Mouse (Mus musculus) limb, embryonic 12.5 days (tissue): ENCODE data around the gene Nmnat2. TPM values are rescaled to one million over a fixed set of nuclear protein-coding genes. Genes with fewer than 3 reads are reported as not detected.

Experiments used
- ATAC-seq: fragments of 200-750 bp; cut with Nextera tagmentation; 2 replicates; pipeline ENCODE4 v1.8.0; 2017; ENCODE audit warnings: low read depth, moderate TSS enrichment; ENCODE audit not compliant: insufficient number of reproducible peaks, insufficient read depth, low FRiP score, low TSS enrichment
- H3K27ac ChIP-seq: fragments of 300-500 bp; sonication (generic); 2 replicates; pipeline ENCODE4 v1.5.1; 2016; ENCODE audit warnings: mild to moderate bottlenecking, moderate library complexity
- H3K27me3 ChIP-seq: fragments of 300-500 bp; sonication (generic); 2 replicates; pipeline ENCODE4 v1.6.1; 2016; ENCODE audit warnings: mild to moderate bottlenecking, moderate library complexity
- H3K36me3 ChIP-seq: fragments of 300-500 bp; sonication (generic); 2 replicates; pipeline ENCODE4 v1.6.1; 2016; ENCODE audit warnings: mild to moderate bottlenecking, moderate library complexity
- H3K4me1 ChIP-seq: fragments of 300-500 bp; sonication (generic); replicated peaks from 2 replicates; pipeline ENCODE4 v1.6.1; 2016
- H3K4me2 ChIP-seq: fragments of 300-500 bp; sonication (generic); 2 replicates; pipeline ENCODE4 v1.6.1; 2016; ENCODE audit warnings: mild to moderate bottlenecking, moderate library complexity
- H3K4me3 ChIP-seq: fragments of 300-500 bp; sonication (generic); replicated peaks from 2 replicates; pipeline ENCODE4 v1.5.1; 2016; ENCODE audit warnings: mild to moderate bottlenecking
- H3K9ac ChIP-seq: fragments of 300-500 bp; sonication (generic); replicated peaks from 2 replicates; pipeline ENCODE4 v1.6.1; 2016; ENCODE audit warnings: mild to moderate bottlenecking, moderate library complexity
- H3K9me3 ChIP-seq: fragments of 300-500 bp; sonication (generic); 2 replicates; pipeline ENCODE4 v1.6.1; 2016; ENCODE audit warnings: mild to moderate bottlenecking, moderate library complexity
- WGBS: fragments of 180-500 bp; shearing (Covaris S2); methylation state at CpG from one replicate; pipeline ENCODE4 v1.1.7; 2016; 5-methylcytosine and 5-hydroxymethylcytosine counted together
- polyA plus RNA-seq: library from polyadenylated mRNA; unstranded; fragments of >200 nt; fragmentation: Nextera tagmentation; extraction: Ambion mirVana; gene quantifications from 2 replicates; pipeline ENCODE4 v1.2.1, GENCODE M21; 2016

The Nmnat2 gene
- polyA plus RNA-seq, 1 experiment from 2014 or later = 0.69 TPM

GRCm38 (mm10) chr1:152986981-152987380, 32.2 kb downstream of the Nmnat2 start:
- no peak overlapping the region for H3K9ac ChIP-seq
- H3K9me3 ChIP-seq = no peaks in the 10 kb centered on the region
- no peak overlapping the region for H3K27ac ChIP-seq
- H3K4me1 ChIP-seq = no peaks in the 10 kb centered on the region
- ATAC-seq = no peak
- H3K36me3 ChIP-seq = no peaks in the 10 kb centered on the region
- H3K27me3 ChIP-seq = no peaks in the 10 kb centered on the region
- 72% methylated on average over 3 of the region's 3 CpGs for WGBS
- no peak overlapping the region for H3K4me3 ChIP-seq
- H3K4me2 ChIP-seq = no peak overlapping the region

GRCm38 (mm10) chr1:152990067-152990466, 35.3 kb downstream of the Nmnat2 start:
- H3K27me3 ChIP-seq = no peaks in the 10 kb centered on the region
- H3K4me2 ChIP-seq = no peak overlapping the region
- no peak for ATAC-seq
- no peak overlapping the region for H3K9ac ChIP-seq
- no peak overlapping the region for H3K4me3 ChIP-seq
- H3K4me1 ChIP-seq = no peaks in the 10 kb centered on the region
- 89% methylated on average over 5 of the region's 5 CpGs for WGBS
- no peaks in the 10 kb centered on the region for H3K9me3 ChIP-seq
- no peaks in the 10 kb centered on the region for H3K36me3 ChIP-seq
- no peak overlapping the region for H3K27ac ChIP-seq

- no peak overlapping the region for H3K9ac ChIP-seq
- no peak overlapping the region for H3K27ac ChIP-seq
- no peak overlapping the region for H3K4me2 ChIP-seq
- no peak overlapping the region for H3K4me3 ChIP-seq
- no peaks in the 10 kb centered on the region for H3K9me3 ChIP-seq
- ATAC-seq = no peak
- H3K36me3 ChIP-seq = no peaks in the 10 kb centered on the region
- H3K4me1 ChIP-seq = no peaks in the 10 kb centered on the region
- WGBS = 64% methylated on average over 6 of the region's 6 CpGs
- H3K27me3 ChIP-seq = no peaks in the 10 kb centered on the region
Observed at GRCm38 (mm10) chr1:152992271-152993134, 37.7 kb downstream of the Nmnat2 start.

- ATAC-seq = no peak
- no peaks in the 10 kb centered on the region for H3K27me3 ChIP-seq
- no peak overlapping the region for H3K9ac ChIP-seq
- H3K4me1 ChIP-seq = no peaks in the 10 kb centered on the region
- no peaks in the 10 kb centered on the region for H3K36me3 ChIP-seq
- no peak overlapping the region for H3K27ac ChIP-seq
- H3K9me3 ChIP-seq = no peaks in the 10 kb centered on the region
- no peak overlapping the region for H3K4me3 ChIP-seq
- H3K4me2 ChIP-seq = no peak overlapping the region
- 74% methylated on average over 6 of the region's 6 CpGs for WGBS
Observed at GRCm38 (mm10) chr1:152993803-152994202, 39.0 kb downstream of the Nmnat2 start.

GRCm38 (mm10) chr1:152999983-153000382, 45.2 kb downstream of the Nmnat2 start:
- H3K4me2 ChIP-seq = no peak overlapping the region
- no peak for ATAC-seq

GRCm38 (mm10) chr1:153000486-153001228, 45.9 kb downstream of the Nmnat2 start:
- Histone ChIP-seq H3K27me3 (no peaks in the 10 kb centered on the region), H3K4me2 (no peak overlapping the region), H3K9me3 (no peaks in the 10 kb centered on the region), H3K4me1 (no peaks in the 10 kb centered on the region), H3K36me3 (no peaks in the 10 kb centered on the region), H3K4me3 (no peak overlapping the region), H3K9ac (no peak overlapping the region), H3K27ac (no peak overlapping the region)
- no peak for ATAC-seq
- 89% methylated on average over 6 of the region's 6 CpGs for whole genome bisulfite sequencing

More at GRCm38 (mm10) chr1:152999983-153000382, 45.2 kb downstream of the Nmnat2 start:
- no peaks in the 10 kb centered on the region for H3K9me3 ChIP-seq
- no peak overlapping the region for H3K4me3 ChIP-seq
- no peak overlapping the region for H3K27ac ChIP-seq
- 83% methylated on average over 8 of the region's 8 CpGs for WGBS
- H3K9ac ChIP-seq = no peak overlapping the region
- H3K36me3 ChIP-seq = no peaks in the 10 kb centered on the region
- H3K27me3 ChIP-seq = no peaks in the 10 kb centered on the region
- H3K4me1 ChIP-seq = no peaks in the 10 kb centered on the region

- H3K27me3 ChIP-seq = no peaks in the 10 kb centered on the region
- no peak for ATAC-seq
- no peak overlapping the region for H3K27ac ChIP-seq
- no peaks in the 10 kb centered on the region for H3K36me3 ChIP-seq
- H3K9ac ChIP-seq = no peak overlapping the region
- H3K4me2 ChIP-seq = no peak overlapping the region
- no peak overlapping the region for H3K4me3 ChIP-seq
- no peaks in the 10 kb centered on the region for H3K4me1 ChIP-seq
- 62% methylated on average over 11 of the region's 11 CpGs for WGBS
- no peaks in the 10 kb centered on the region for H3K9me3 ChIP-seq
Observed at GRCm38 (mm10) chr1:153002295-153003050, 47.7 kb downstream of the Nmnat2 start.

- Histone ChIP-seq H3K36me3 (no peaks in the 10 kb centered on the region), H3K9me3 (no peaks in the 10 kb centered on the region), H3K4me2 (no peak overlapping the region), H3K27me3 (no peaks in the 10 kb centered on the region), H3K4me1 (0 out of 2 replicates have a peak, but pooled peaks cover under 1% of the 10 kb centered on the region), H3K4me3 (no peak overlapping the region), H3K9ac (no peak overlapping the region), H3K27ac (no peak overlapping the region)
- WGBS = 89% methylated on average over 2 of the region's 2 CpGs
- no peak for ATAC-seq
Observed at GRCm38 (mm10) chr1:153004472-153004871, 49.7 kb downstream of the Nmnat2 start.

GRCm38 (mm10) chr1:153006054-153006453, 51.3 kb downstream of the Nmnat2 start:
- H3K9ac ChIP-seq = no peak overlapping the region
- ATAC-seq = no peak
- H3K9me3 ChIP-seq = no peaks in the 10 kb centered on the region
- no peaks in the 10 kb centered on the region for H3K36me3 ChIP-seq
- 72% methylated on average over 5 of the region's 5 CpGs for WGBS
- H3K4me1 ChIP-seq = 0 out of 2 replicates have a peak, but pooled peaks cover 4% of the 10 kb centered on the region
- H3K4me3 ChIP-seq = no peak overlapping the region
- no peak overlapping the region for H3K27ac ChIP-seq
- H3K4me2 ChIP-seq = no peak overlapping the region
- H3K27me3 ChIP-seq = no peaks in the 10 kb centered on the region

GRCm38 (mm10) chr1:153006761-153007160, 52.0 kb downstream of the Nmnat2 start:
- H3K4me3 ChIP-seq = no peak overlapping the region
- no peaks in the 10 kb centered on the region for H3K36me3 ChIP-seq
- 87% methylated on average over 4 of the region's 4 CpGs for WGBS
- no peak overlapping the region for H3K27ac ChIP-seq
- no peak overlapping the region for H3K9ac ChIP-seq
- H3K4me2 ChIP-seq = no peak overlapping the region
- H3K4me1 ChIP-seq = 0 out of 2 replicates have a peak, but pooled peaks cover 4% of the 10 kb centered on the region
- H3K27me3 ChIP-seq = no peaks in the 10 kb centered on the region
- no peaks in the 10 kb centered on the region for H3K9me3 ChIP-seq
- ATAC-seq = no peak

GRCm38 (mm10) chr1:153007292-153007691, 52.5 kb downstream of the Nmnat2 start:
- H3K9ac ChIP-seq = no peak overlapping the region
- H3K9me3 ChIP-seq = no peaks in the 10 kb centered on the region
- H3K27me3 ChIP-seq = no peaks in the 10 kb centered on the region
- 0 out of 2 replicates have a peak, but pooled peaks cover 4% of the 10 kb centered on the region for H3K4me1 ChIP-seq
- WGBS = 94% methylated on average over 5 of the region's 5 CpGs
- H3K4me3 ChIP-seq = no peak overlapping the region
- no peak overlapping the region for H3K27ac ChIP-seq
- no peak for ATAC-seq
- no peaks in the 10 kb centered on the region for H3K36me3 ChIP-seq
- H3K4me2 ChIP-seq = no peak overlapping the region
